Mouse (Mus musculus) megakaryocyte, embryonic 14.5 days (primary cell): ENCODE data around the gene Smad6.

Experiments
- FLI1 ChIP-seq: IDR thresholded peaks from 2 replicates; pipeline ENCODE4 v1.6.1; 2012; ENCODE audit warnings: low read length, inconsistent platforms, mixed read lengths
- GATA1 ChIP-seq: IDR thresholded peaks from 3 replicates; pipeline ENCODE4 v1.6.1; 2012; ENCODE audit warnings: mixed read lengths, low read length, inconsistent platforms, borderline replicate concordance

DNA sequence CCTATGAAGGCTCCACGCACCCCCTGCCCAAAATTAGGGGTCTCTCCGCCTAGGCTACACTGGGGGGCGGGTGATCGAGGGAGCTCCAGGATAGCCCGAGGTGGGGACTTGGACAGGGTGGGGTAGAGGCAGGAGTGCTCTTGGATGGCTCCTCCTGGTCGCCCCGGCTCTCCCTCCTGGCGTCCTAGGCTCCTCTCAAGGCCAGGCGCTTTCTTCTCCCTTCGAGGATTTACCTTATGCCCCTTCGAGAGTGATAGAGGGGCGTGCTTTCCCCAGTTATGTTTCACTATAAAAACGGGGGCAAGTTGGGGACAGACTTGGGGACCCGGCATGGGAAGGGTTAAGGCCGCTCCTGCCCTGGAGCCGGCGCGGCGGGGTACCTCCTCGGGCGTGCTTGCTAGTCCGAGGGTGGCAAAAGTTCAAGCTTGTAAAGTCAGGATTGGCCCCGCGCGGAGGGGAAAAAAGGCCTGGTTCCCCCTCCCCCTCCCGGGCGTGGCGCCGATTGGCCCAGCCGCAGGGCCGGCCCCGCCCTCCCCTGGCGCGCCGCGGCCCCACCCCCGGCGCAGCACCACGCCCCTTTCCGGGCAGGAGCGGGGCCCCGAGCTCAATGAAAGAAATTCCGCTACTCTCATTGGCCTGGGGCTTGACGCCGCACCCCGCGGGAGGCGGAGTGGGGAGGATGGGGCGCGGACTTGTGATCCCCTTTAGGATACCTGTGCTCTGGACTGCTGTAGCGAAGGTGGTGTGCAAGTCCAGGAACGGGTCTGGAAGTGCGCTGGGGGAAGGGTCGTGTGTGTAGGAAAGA is 905 bp upstream of the Smad6 start:
- TF ChIP-seq GATA1 (no peak), FLI1 (no peak)
